Mouse (Mus musculus): ENCODE measurements around the gene Lamtor3.

DNA sequence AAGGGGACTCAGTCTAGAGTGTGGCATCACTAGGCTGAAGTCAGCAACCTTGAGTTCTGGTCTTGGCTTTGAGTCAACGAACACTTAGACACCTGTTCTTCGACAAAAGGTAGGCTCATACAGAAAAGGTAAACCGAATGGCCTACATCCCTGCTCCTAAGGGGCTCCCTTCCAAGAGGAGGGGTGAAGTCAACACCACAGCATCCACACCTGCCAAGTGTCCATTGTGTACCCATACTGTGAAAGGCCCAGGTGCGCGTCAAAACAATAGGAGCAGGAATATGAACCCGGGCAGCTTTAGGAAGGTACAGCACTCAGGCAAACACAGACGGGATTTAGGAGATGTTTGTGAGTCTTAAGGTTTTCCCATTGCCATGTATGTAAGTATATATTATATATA is 54.7 kb downstream of the Lamtor3 start:
- TF ChIP-seq POU5F1 (IDR thresholded peaks at IDR 0.05; ENCODE audit: borderline replicate concordance, low read length) (no peak), CTCF (conservative IDR thresholded peaks at IDR 0.05; ENCODE audit: low read length) (no peak)
